Mouse (Mus musculus) ES-E14 (cell line): Measurements from ENCODE around the gene Noc2l.

Experiments
- CHD2 ChIP-seq: IDR thresholded peaks from 2 replicates; pipeline ENCODE4 v1.6.1; 2014; ENCODE audit warnings: mild to moderate bottlenecking, low read depth, low read length, inconsistent platforms
- HCFC1 ChIP-seq: IDR thresholded peaks from 2 replicates; pipeline ENCODE4 v1.6.1; 2012; ENCODE audit warnings: low read length, inconsistent platforms, borderline replicate concordance; ENCODE audit not compliant: insufficient read depth
- MAFK ChIP-seq: IDR thresholded peaks from 2 replicates; pipeline ENCODE4 v1.6.1; 2014; ENCODE audit warnings: mild to moderate bottlenecking, low read depth, low read length, inconsistent platforms; ENCODE audit not compliant: insufficient read depth
- ZC3H11A ChIP-seq: IDR thresholded peaks from 2 replicates; pipeline ENCODE4 v1.6.1; 2012; ENCODE audit warnings: low read depth, mild to moderate bottlenecking, inconsistent platforms, low read length, borderline replicate concordance
- ZNF384 ChIP-seq: IDR thresholded peaks from 2 replicates; pipeline ENCODE4 v1.6.1; 2012; ENCODE audit warnings: low read depth, low read length, inconsistent platforms

GRCm38 (mm10) chr4:156251081-156251480 is 15.3 kb downstream of the Noc2l start:
- no peak for TF ChIP-seq ZNF384
- TF ChIP-seq CHD2: no peak
- no peak for TF ChIP-seq MAFK
- no peak for TF ChIP-seq ZC3H11A
- no peak for TF ChIP-seq HCFC1
